Mouse (Mus musculus) stomach, embryonic 14.5 days (tissue): Measurements from ENCODE around the gene Gcsam. TPM values are rescaled to one million over a fixed set of nuclear protein-coding genes. Genes with fewer than 3 reads are reported as not detected.

Source experiments
- ATAC-seq: fragments of 200-750 bp; cut with Nextera tagmentation; 2 replicates; pipeline ENCODE4 v1.8.0; 2017; ENCODE audit warnings: low read depth, moderate TSS enrichment; ENCODE audit not compliant: insufficient number of reproducible peaks, insufficient read depth, low FRiP score
- H3K27ac ChIP-seq: fragments of 300-500 bp; sonication (generic); 2 replicates; pipeline ENCODE4 v1.5.1; 2014; ENCODE audit warnings: mild to moderate bottlenecking, low read length, moderate library complexity, mixed read lengths
- H3K27me3 ChIP-seq: fragments of 300-500 bp; sonication (generic); 2 replicates; pipeline ENCODE4 v1.6.1; 2014; ENCODE audit warnings: low read length, control low read depth, mixed read lengths; ENCODE audit not compliant: control insufficient read depth, insufficient read depth
- H3K36me3 ChIP-seq: fragments of 300-500 bp; sonication (generic); 2 replicates; pipeline ENCODE4 v1.6.1; 2014; ENCODE audit warnings: mild to moderate bottlenecking, control low read depth, low read length, moderate library complexity, mixed read lengths; ENCODE audit not compliant: control insufficient read depth, insufficient read depth
- H3K4me1 ChIP-seq: fragments of 300-500 bp; sonication (generic); 2 replicates; pipeline ENCODE4 v1.6.1; 2014; ENCODE audit warnings: low read length, control low read depth, mixed read lengths; ENCODE audit not compliant: control insufficient read depth, insufficient read depth
- H3K4me2 ChIP-seq: fragments of 300-500 bp; sonication (generic); replicated peaks from 2 replicates; pipeline ENCODE4 v1.6.1; 2014; ENCODE audit warnings: low read depth, low read length, control low read depth
- H3K4me3 ChIP-seq: fragments of 300-500 bp; sonication (generic); 2 replicates; pipeline ENCODE4 v1.5.1; 2014; ENCODE audit warnings: low read depth, low read length, control low read depth
- H3K9ac ChIP-seq: fragments of 300-500 bp; sonication (generic); replicated peaks from 2 replicates; pipeline ENCODE4 v1.6.1; 2014; ENCODE audit warnings: low read depth, mild to moderate bottlenecking, control low read depth, low read length, moderate library complexity, mixed read lengths
- H3K9me3 ChIP-seq: fragments of 300-500 bp; sonication (generic); 2 replicates; pipeline ENCODE4 v1.6.1; 2016; ENCODE audit warnings: low read depth, low read length, control low read depth; ENCODE audit not compliant: control insufficient read depth
- WGBS: fragments of 180-500 bp; shearing (Covaris S2); extraction: QIAGEN DNeasy Blood & Tissue Kit; methylation state at CpG from one replicate; pipeline ENCODE4 v1.1.7; 2014; 5-methylcytosine and 5-hydroxymethylcytosine counted together
- polyA plus RNA-seq: library from polyadenylated mRNA; unstranded; fragments of >200 nt; fragmentation: Nextera tagmentation; extraction: Ambion mirVana; gene quantifications from 2 replicates; pipeline ENCODE4 v1.2.1, GENCODE M21; 2014

Gene Gcsam
- polyA plus RNA-seq, 1 experiment from 2014 or later, result 0.07 TPM

GRCm38 (mm10) chr16:45653934-45654332 is 43.8 kb downstream of the Gcsam start, which contains the start of gene BC016579:
TSS of gene BC016579 (minus strand) at chr16:45654068.
- Histone ChIP-seq H3K9ac (no peak within 1 kb of the TSS), H3K4me2 (peak within 1 kb of the TSS; percentile 67), H3K4me1 (no peaks in the 10 kb centered on the region; the same call in 1 of the 2 replicates), H3K36me3 (no peaks in the 10 kb centered on the region), H3K27ac (0 out of 2 replicates have a peak within 1 kb of the TSS, but pooled peaks have one; percentile 15), H3K9me3 (no peaks in the 10 kb centered on the region), H3K4me3 (peak within 1 kb of the TSS; percentile 32), H3K27me3 (no peaks in the 10 kb centered on the region)
- WGBS, result 5% methylated on average over 20 of the region's 20 CpGs
- peak; percentile 90 for ATAC-seq

- Histone ChIP-seq H3K27me3 (no peaks in the 10 kb centered on the region), H3K4me2 (peak overlapping the region; percentile 67), H3K4me3 (peak overlapping the region; percentile 32; the same call in 1 of the 2 replicates), H3K9me3 (no peaks in the 10 kb centered on the region), H3K27ac (no peak overlapping the region), H3K9ac (no peak overlapping the region), H3K4me1 (no peaks in the 10 kb centered on the region; the same call in 1 of the 2 replicates), H3K36me3 (no peaks in the 10 kb centered on the region)
- peak; percentile 19; the same call in 1 of the 2 replicates for ATAC-seq
- 61% methylated on average over 9 of the region's 9 CpGs for WGBS
These were observed 44.3 kb downstream of the Gcsam start for GRCm38 (mm10) chr16:45654465-45654864.

- no peak for ATAC-seq
- Histone ChIP-seq H3K4me3 (no peak overlapping the region), H3K9ac (no peak overlapping the region), H3K4me1 (no peaks in the 10 kb centered on the region; the same call in 1 of the 2 replicates), H3K36me3 (no peaks in the 10 kb centered on the region), H3K9me3 (no peaks in the 10 kb centered on the region), H3K27me3 (no peaks in the 10 kb centered on the region), H3K4me2 (no peak overlapping the region), H3K27ac (no peak overlapping the region)
- WGBS, result 91% methylated on average over 12 of the region's 12 CpGs
These were observed 47.5 kb downstream of the Gcsam start for GRCm38 (mm10) chr16:45657574-45658159.

- WGBS, result 96% methylated on average over 1 of the region's 1 CpGs
- Histone ChIP-seq H3K27me3 (no peaks in the 10 kb centered on the region), H3K9ac (no peak overlapping the region), H3K36me3 (no peaks in the 10 kb centered on the region), H3K27ac (no peak overlapping the region), H3K4me3 (no peak overlapping the region), H3K9me3 (no peaks in the 10 kb centered on the region), H3K4me2 (no peak overlapping the region), H3K4me1 (no peaks in the 10 kb centered on the region; the same call in 1 of the 2 replicates)
- ATAC-seq, result no peak
These were observed 48.1 kb downstream of the Gcsam start for GRCm38 (mm10) chr16:45658248-45658647.

- H3K27ac ChIP-seq, result no peak overlapping the region
- WGBS, result 88% methylated on average over 4 of the region's 4 CpGs
- no peaks in the 10 kb centered on the region for H3K36me3 ChIP-seq
- no peaks in the 10 kb centered on the region for H3K4me1 ChIP-seq
- H3K9ac ChIP-seq, result no peak overlapping the region
- H3K4me3 ChIP-seq, result no peak overlapping the region
- no peaks in the 10 kb centered on the region for H3K27me3 ChIP-seq
- no peak overlapping the region for H3K4me2 ChIP-seq
- no peaks in the 10 kb centered on the region for H3K9me3 ChIP-seq
- no peak for ATAC-seq
These were observed 49.4 kb downstream of the Gcsam start for GRCm38 (mm10) chr16:45659596-45659995.

- H3K4me2 ChIP-seq, result no peak overlapping the region
- H3K27ac ChIP-seq, result no peak overlapping the region
- ATAC-seq, result no peak
- H3K9me3 ChIP-seq, result no peaks in the 10 kb centered on the region
- H3K27me3 ChIP-seq, result no peaks in the 10 kb centered on the region
- no peaks in the 10 kb centered on the region for H3K4me1 ChIP-seq
- H3K36me3 ChIP-seq, result no peaks in the 10 kb centered on the region
- no peak overlapping the region for H3K9ac ChIP-seq
- H3K4me3 ChIP-seq, result no peak overlapping the region
These were observed 52.2 kb downstream of the Gcsam start for GRCm38 (mm10) chr16:45662381-45662780.

GRCm38 (mm10) chr16:45666136-45666535 is 56.0 kb downstream of the Gcsam start:
- Histone ChIP-seq H3K9ac (no peak overlapping the region), H3K27me3 (no peaks in the 10 kb centered on the region), H3K4me1 (no peaks in the 10 kb centered on the region), H3K9me3 (no peaks in the 10 kb centered on the region), H3K27ac (no peak overlapping the region), H3K4me3 (no peak overlapping the region), H3K4me2 (no peak overlapping the region), H3K36me3 (no peaks in the 10 kb centered on the region)
- ATAC-seq, result no peak
- 68% methylated on average over 2 of the region's 2 CpGs for WGBS

GRCm38 (mm10) chr16:45668178-45668577 is 58.0 kb downstream of the Gcsam start:
- Histone ChIP-seq H3K27me3 (no peaks in the 10 kb centered on the region), H3K4me2 (no peak overlapping the region), H3K9ac (no peak overlapping the region), H3K9me3 (no peaks in the 10 kb centered on the region), H3K4me3 (no peak overlapping the region), H3K36me3 (no peaks in the 10 kb centered on the region), H3K4me1 (no peaks in the 10 kb centered on the region), H3K27ac (no peak overlapping the region)
- no peak for ATAC-seq
- WGBS, result 70% methylated on average over 3 of the region's 3 CpGs

GRCm38 (mm10) chr16:45670005-45670404 is 59.8 kb downstream of the Gcsam start:
- no peak overlapping the region for H3K4me3 ChIP-seq
- WGBS, result 63% methylated on average over 4 of the region's 4 CpGs
- H3K4me1 ChIP-seq, result no peaks in the 10 kb centered on the region
- no peak overlapping the region for H3K4me2 ChIP-seq
- ATAC-seq, result 0 out of 2 replicates have a peak, but pooled peaks have one; percentile 28
- H3K9me3 ChIP-seq, result no peaks in the 10 kb centered on the region
- no peak overlapping the region for H3K9ac ChIP-seq
- H3K36me3 ChIP-seq, result no peaks in the 10 kb centered on the region
- no peaks in the 10 kb centered on the region for H3K27me3 ChIP-seq
- no peak overlapping the region for H3K27ac ChIP-seq
